Mouse (Mus musculus) liver, embryonic 11.5 days (tissue): ENCODE measurements around the gene Amh. TPM values are rescaled to one million over a fixed set of nuclear protein-coding genes. Genes with fewer than 3 reads are reported as not detected.

Experiments
- ATAC-seq: fragments of 200-750 bp; cut with Nextera tagmentation; replicated peaks from 2 replicates; pipeline ENCODE4 v1.8.0; 2017; ENCODE audit warnings: moderate number of reproducible peaks, mild to moderate bottlenecking, moderate TSS enrichment, moderate library complexity; ENCODE audit not compliant: low FRiP score
- DNase-seq: peaks from one replicate; pipeline ENCODE4 v3.0.0-alpha.2; 2017; ENCODE audit warnings: low spot score
- H3K27ac ChIP-seq: fragments of 300-500 bp; sonication (generic); 2 replicates; pipeline ENCODE4 v1.5.1; 2014; ENCODE audit warnings: mild to moderate bottlenecking, low read depth, low read length, control low read depth
- H3K27me3 ChIP-seq: fragments of 300-500 bp; sonication (generic); replicated peaks from 2 replicates; pipeline ENCODE4 v1.6.1; 2014; ENCODE audit warnings: low read length, mixed read lengths; ENCODE audit not compliant: control insufficient read depth, insufficient read depth
- H3K36me3 ChIP-seq: fragments of 300-500 bp; sonication (generic); 2 replicates; pipeline ENCODE4 v1.6.1; 2014; ENCODE audit warnings: mild to moderate bottlenecking, low read length, moderate library complexity, mixed read lengths; ENCODE audit not compliant: control insufficient read depth, insufficient read depth
- H3K4me1 ChIP-seq: fragments of 300-500 bp; sonication (generic); replicated peaks from 2 replicates; pipeline ENCODE4 v1.6.1; 2014; ENCODE audit warnings: low read length, mixed read lengths; ENCODE audit not compliant: control insufficient read depth, insufficient read depth
- H3K4me2 ChIP-seq: fragments of 300-500 bp; sonication (generic); 2 replicates; pipeline ENCODE4 v1.6.1; 2014; ENCODE audit warnings: mild to moderate bottlenecking, control low read depth, moderate library complexity
- H3K4me3 ChIP-seq: fragments of 300-500 bp; sonication (generic); 2 replicates; pipeline ENCODE4 v1.5.1; 2014; ENCODE audit warnings: low read depth, low read length, control low read depth
- H3K9ac ChIP-seq: fragments of 300-500 bp; sonication (generic); 2 replicates; pipeline ENCODE4 v1.6.1; 2014; ENCODE audit warnings: low read depth, low read length, control low read depth
- H3K9me3 ChIP-seq: fragments of 300-500 bp; sonication (generic); 2 replicates; pipeline ENCODE4 v1.6.1; 2016; ENCODE audit warnings: low read length, inconsistent platforms, mixed read lengths; ENCODE audit not compliant: control insufficient read depth
- WGBS: fragments of 180-500 bp; shearing (Covaris S2); extraction: QIAGEN DNeasy Blood & Tissue Kit; methylation state at CpG from one replicate; pipeline ENCODE4 v1.1.7; 2014; 5-methylcytosine and 5-hydroxymethylcytosine counted together
- polyA plus RNA-seq: library from polyadenylated mRNA; unstranded; fragments of >200 nt; fragmentation: Nextera tagmentation; extraction: Ambion mirVana; gene quantifications from 2 replicates; pipeline ENCODE4 v1.2.1, GENCODE M21; 2014

Gene Amh
- polyA plus RNA-seq, 1 experiment from 2014 or later: not detected

DNA sequence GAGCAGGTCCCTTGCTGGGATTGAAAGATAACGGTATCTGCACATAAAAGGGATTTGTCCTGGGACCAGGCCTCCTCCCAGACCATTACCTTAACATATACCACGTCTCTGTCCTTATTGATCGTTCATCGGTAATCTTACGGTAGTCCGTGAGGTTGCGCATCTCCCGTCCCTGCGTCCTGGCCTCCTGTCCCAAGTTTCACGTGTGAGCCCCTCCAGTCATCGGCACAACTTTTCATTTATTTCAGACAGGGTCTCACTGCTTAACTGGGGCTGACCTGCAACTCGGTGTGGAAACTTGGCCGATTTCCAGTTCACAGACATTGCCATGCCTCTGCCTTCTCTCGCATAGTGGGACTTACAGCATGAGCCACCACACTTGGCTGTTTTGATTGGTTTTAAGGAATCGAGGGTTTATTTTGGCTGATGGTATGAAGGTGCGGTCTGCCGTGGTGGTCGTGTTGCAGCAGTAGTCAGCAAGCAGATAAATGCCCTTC lies 5.9 kb upstream of the Amh start:
- DNase-seq: no peak
- no peak for ATAC-seq
- WGBS: 2% methylated on average over 18 of the region's 18 CpGs

DNA sequence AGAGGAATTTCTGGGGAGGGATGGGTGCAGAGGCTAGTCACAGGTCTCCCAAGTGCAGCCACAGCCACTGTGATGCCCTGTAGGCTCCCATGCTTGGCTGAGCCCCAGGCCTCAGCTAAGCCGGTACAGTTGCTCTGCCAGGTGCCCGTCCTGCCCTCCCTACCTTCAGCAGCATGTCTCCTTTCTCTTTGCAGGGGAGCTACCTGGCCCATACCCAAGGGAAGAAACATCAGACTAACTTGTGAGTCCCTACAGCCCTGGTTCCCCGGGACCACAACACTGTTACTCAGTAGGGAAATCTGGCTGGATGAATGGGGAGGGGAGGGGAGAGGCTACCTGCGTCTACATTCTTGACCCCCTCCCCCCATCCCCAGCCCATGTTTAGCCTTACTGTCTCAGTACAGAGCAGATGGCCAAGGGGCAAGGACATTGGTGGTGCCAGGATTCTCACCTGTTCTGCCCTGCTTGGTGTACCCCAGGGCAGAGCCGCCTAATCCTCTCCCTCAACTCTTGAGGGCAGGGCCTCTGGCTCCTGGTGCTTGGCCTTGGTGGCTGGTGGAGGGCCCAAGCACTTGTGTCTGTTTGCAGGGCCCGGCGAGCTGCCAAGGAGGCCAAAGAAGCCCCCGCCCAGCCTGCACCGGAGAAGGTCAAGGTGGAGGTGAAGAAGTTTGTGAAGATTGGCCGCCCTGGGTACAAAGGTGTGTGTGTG lies 2.7 kb upstream of the Amh start:
- Histone ChIP-seq H3K9me3 (no peaks in the 10 kb centered on the region), H3K9ac (no peak overlapping the region), H3K27ac (no peak overlapping the region), H3K4me3 (no peak overlapping the region), H3K27me3 (peaks cover 11% of the 10 kb centered on the region), H3K4me2 (no peak overlapping the region), H3K4me1 (peaks cover 29% of the 10 kb centered on the region), H3K36me3 (peaks cover 40% of the 10 kb centered on the region)
- 88% methylated on average over 10 of the region's 10 CpGs for WGBS
- no peak for ATAC-seq
- DNase-seq: no peak

More for the DNA sequence above, 5.9 kb upstream of the Amh start:
- peak overlapping the region; percentile 98 for H3K27ac ChIP-seq
- peak overlapping the region; percentile 89 for H3K4me3 ChIP-seq
- peak overlapping the region; percentile 98 for H3K9ac ChIP-seq
- peaks cover 53% of the 10 kb centered on the region for H3K36me3 ChIP-seq
- no peaks in the 10 kb centered on the region for H3K9me3 ChIP-seq
- peaks cover 19% of the 10 kb centered on the region for H3K4me1 ChIP-seq
- peak overlapping the region; percentile 87 for H3K4me2 ChIP-seq
- no peaks in the 10 kb centered on the region for H3K27me3 ChIP-seq

DNA sequence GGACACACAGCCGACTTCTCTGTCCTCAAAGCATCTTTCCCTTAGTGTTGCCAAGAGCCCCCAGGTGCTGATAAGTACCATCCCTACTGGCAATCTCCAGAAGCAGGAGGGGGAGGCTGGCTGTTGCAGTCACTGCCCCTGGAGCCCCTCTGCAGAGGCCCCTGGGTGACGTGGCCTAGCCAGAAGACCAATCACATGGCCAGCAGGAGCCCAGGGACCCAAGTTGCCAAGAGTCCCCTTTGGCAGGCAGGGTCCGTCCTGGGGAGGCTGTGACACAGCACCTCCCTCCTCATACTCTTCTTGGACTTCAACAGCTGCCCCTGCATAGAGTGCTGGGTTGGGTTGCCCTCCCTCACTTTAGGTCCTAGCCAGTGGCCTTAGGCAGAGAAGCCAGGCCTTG lies 2.0 kb upstream of the Amh start:
- Histone ChIP-seq H3K4me1 (peaks cover 35% of the 10 kb centered on the region), H3K9me3 (no peaks in the 10 kb centered on the region), H3K4me2 (no peak overlapping the region), H3K4me3 (no peak overlapping the region), H3K27me3 (peaks cover 17% of the 10 kb centered on the region), H3K36me3 (peaks cover 40% of the 10 kb centered on the region), H3K9ac (no peak overlapping the region), H3K27ac (no peak overlapping the region)
- ATAC-seq (no peak), DNase-seq (no peak)
- WGBS: 79% methylated on average over 3 of the region's 3 CpGs

DNA sequence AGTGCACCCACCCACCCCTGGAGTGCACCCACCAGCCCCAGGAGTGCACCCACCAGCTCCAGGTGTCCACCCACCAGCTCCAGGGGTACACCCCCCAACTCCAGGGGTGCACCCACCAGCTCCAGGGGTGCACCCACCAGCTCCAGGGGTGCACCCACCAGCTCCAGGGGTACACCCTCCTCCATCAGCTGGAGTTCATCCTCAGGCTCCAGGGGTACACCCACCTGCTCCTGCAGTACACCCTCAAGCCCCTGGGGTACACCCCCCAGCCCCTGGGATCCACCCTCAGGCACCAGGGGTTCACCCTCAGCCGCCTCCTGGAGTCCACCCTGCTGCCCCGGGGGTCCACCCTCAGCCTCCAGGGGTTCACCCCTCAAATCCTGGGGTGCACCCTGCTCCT lies 703 bp upstream of the Amh start:
- Histone ChIP-seq H3K27me3 (peaks cover 30% of the 10 kb centered on the region), H3K27ac (no peak overlapping the region), H3K9ac (no peak overlapping the region), H3K4me1 (peaks cover 47% of the 10 kb centered on the region), H3K4me2 (no peak overlapping the region), H3K4me3 (0 out of 2 replicates have a peak overlapping the region, but pooled peaks have one; percentile 8), H3K9me3 (no peaks in the 10 kb centered on the region), H3K36me3 (peaks cover 40% of the 10 kb centered on the region)
- WGBS: 95% methylated on average over 2 of the region's 2 CpGs
- no peak for DNase-seq
- no peak for ATAC-seq

DNA sequence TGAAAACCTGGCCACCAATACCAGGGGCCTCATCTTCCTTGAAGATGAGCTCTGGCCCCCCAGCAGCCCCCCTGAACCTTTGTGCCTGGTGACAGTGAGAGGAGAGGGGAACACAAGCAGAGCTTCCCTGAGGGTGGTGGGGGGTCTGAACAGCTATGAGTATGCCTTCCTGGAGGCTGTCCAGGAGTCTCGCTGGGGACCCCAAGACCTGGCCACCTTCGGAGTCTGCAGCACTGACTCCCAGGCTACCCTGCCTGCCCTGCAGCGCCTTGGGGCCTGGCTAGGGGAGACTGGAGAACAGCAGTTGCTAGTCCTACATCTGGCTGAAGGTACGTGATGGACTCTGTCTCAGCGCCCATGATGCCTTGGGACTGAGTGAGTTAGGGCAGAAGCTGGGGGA lies 279 bp downstream of the Amh start:
- peaks cover 49% of the 10 kb centered on the region for H3K4me1 ChIP-seq
- WGBS: 87% methylated on average over 5 of the region's 5 CpGs
- H3K27ac ChIP-seq: no peak overlapping the region
- DNase-seq (no peak), ATAC-seq (0 out of 2 replicates have a peak, but pooled peaks have one; percentile 2)
- no peak overlapping the region for H3K4me3 ChIP-seq
- H3K36me3 ChIP-seq: peaks cover 40% of the 10 kb centered on the region
- peaks cover 40% of the 10 kb centered on the region for H3K27me3 ChIP-seq
- no peak overlapping the region for H3K4me2 ChIP-seq
- no peaks in the 10 kb centered on the region for H3K9me3 ChIP-seq
- H3K9ac ChIP-seq: no peak overlapping the region

DNA sequence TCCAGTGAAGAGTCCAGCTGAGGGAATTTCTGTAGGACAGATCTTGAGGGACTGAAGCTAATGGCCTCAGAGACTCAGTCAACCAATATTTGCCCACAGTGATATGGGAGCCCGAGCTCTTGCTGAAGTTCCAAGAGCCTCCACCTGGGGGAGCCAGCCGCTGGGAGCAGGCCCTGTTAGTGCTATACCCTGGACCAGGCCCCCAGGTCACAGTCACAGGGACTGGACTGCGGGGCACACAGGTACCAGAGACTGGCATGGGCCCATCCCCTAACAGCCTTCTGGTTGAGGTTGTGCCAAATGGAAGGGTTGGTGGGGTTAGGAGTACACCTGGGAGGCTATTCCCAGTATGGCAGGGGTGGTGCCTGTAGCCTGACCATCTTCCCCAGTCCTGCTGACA lies 882 bp downstream of the Amh start:
- Histone ChIP-seq H3K9me3 (no peaks in the 10 kb centered on the region), H3K9ac (no peak overlapping the region), H3K4me3 (no peak overlapping the region), H3K27me3 (peaks cover 44% of the 10 kb centered on the region), H3K27ac (no peak overlapping the region), H3K4me2 (peak overlapping the region; percentile 6; the same call in 1 of the 2 replicates), H3K4me1 (peaks cover 52% of the 10 kb centered on the region), H3K36me3 (peaks cover 38% of the 10 kb centered on the region)
- 11% methylated on average over 3 of the region's 3 CpGs for WGBS
- peak; percentile 72 for ATAC-seq
- peak; percentile 86 for DNase-seq

DNA sequence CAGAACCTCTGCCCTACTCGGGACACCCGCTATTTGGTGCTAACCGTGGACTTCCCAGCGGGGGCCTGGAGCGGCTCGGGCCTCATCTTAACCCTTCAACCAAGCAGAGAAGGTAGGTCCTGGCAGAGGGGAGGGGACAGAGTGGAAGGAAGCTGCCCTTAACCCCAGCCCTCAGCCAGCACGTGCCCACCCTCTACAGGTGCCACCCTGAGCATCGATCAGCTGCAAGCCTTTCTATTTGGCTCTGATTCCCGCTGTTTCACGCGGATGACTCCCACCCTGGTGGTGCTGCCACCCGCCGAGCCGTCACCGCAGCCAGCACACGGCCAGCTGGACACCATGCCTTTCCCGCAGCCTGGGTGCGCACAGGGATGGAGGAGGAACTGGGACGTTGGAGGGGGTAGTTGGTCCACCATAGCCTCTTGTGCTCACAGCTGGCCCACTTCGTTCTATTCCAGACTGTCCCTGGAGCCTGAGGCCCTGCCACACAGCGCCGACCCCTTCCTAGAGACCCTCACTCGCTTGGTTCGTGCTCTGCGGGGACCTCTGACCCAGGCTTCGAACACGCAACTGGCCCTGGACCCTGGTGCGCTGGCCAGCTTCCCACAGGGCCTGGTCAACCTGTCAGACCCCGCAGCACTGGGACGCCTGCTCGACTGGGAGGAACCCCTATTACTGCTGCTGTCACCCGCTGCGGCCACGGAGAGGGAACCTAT lies 1.5 kb downstream of the Amh start:
- peaks cover 33% of the 10 kb centered on the region for H3K36me3 ChIP-seq
- 50% methylated on average over 34 of the region's 34 CpGs for WGBS
- peak overlapping the region; percentile 97 for H3K4me2 ChIP-seq
- ATAC-seq (0 out of 2 replicates have a peak, but pooled peaks have one; percentile 2), DNase-seq (no peak)
- H3K4me1 ChIP-seq: peaks cover 52% of the 10 kb centered on the region
- H3K4me3 ChIP-seq: peak overlapping the region; percentile 60
- peak overlapping the region; percentile 73 for H3K27ac ChIP-seq
- peak overlapping the region; percentile 77 for H3K9ac ChIP-seq
- peaks cover 44% of the 10 kb centered on the region for H3K27me3 ChIP-seq
- no peaks in the 10 kb centered on the region for H3K9me3 ChIP-seq

DNA sequence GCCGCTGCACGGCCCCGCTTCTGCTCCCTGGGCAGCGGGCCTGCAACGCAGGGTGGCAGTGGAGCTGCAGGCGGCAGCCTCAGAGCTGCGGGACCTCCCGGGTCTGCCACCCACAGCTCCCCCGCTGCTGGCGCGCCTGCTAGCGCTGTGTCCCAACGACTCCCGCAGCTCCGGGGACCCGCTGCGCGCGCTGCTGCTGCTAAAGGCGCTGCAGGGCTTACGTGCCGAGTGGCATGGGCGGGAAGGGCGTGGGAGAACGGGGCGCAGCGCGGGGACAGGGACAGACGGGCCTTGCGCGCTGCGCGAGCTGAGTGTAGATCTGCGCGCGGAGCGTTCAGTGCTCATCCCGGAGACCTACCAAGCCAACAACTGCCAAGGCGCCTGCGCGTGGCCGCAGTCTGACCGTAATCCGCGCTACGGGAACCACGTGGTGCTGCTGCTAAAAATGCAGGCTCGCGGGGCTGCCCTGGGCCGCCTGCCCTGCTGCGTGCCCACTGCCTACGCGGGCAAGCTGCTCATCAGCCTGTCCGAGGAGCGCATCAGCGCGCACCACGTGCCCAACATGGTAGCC lies 2.1 kb downstream of the Amh start:
- H3K4me2 ChIP-seq: peak overlapping the region; percentile 97
- H3K4me3 ChIP-seq: peak overlapping the region; percentile 60
- 2% methylated on average over 58 of the region's 58 CpGs for WGBS
- peaks cover 27% of the 10 kb centered on the region for H3K36me3 ChIP-seq
- H3K9me3 ChIP-seq: no peaks in the 10 kb centered on the region
- ATAC-seq: peak; percentile 48
- peak; percentile 76 for DNase-seq
- H3K27me3 ChIP-seq: peaks cover 44% of the 10 kb centered on the region
- peak overlapping the region; percentile 73 for H3K27ac ChIP-seq
- peak overlapping the region; percentile 77 for H3K9ac ChIP-seq
- peaks cover 52% of the 10 kb centered on the region for H3K4me1 ChIP-seq
